Mouse (Mus musculus) brain, embryonic 14.5 days (tissue): ENCODE measurements around the gene Brms1.

ENCODE experiments used
- CTCF ChIP-seq: fragments of 200-500 bp; IDR thresholded peaks from 2 replicates; pipeline ENCODE4 v1.5.1; 2012; ENCODE audit warnings: inconsistent platforms, mild to moderate bottlenecking, moderate library complexity, borderline replicate concordance; ENCODE audit not compliant: insufficient read depth, insufficient read length; ENCODE audit errors: extremely low read depth
- POLR2A ChIP-seq: fragments of 200-500 bp; IDR thresholded peaks from 2 replicates; pipeline ENCODE4 v1.6.1; 2012; ENCODE audit warnings: mild to moderate bottlenecking, inconsistent platforms, borderline replicate concordance; ENCODE audit not compliant: poor library complexity, insufficient read depth, insufficient read length, severe bottlenecking; ENCODE audit errors: extremely low read depth

DNA sequence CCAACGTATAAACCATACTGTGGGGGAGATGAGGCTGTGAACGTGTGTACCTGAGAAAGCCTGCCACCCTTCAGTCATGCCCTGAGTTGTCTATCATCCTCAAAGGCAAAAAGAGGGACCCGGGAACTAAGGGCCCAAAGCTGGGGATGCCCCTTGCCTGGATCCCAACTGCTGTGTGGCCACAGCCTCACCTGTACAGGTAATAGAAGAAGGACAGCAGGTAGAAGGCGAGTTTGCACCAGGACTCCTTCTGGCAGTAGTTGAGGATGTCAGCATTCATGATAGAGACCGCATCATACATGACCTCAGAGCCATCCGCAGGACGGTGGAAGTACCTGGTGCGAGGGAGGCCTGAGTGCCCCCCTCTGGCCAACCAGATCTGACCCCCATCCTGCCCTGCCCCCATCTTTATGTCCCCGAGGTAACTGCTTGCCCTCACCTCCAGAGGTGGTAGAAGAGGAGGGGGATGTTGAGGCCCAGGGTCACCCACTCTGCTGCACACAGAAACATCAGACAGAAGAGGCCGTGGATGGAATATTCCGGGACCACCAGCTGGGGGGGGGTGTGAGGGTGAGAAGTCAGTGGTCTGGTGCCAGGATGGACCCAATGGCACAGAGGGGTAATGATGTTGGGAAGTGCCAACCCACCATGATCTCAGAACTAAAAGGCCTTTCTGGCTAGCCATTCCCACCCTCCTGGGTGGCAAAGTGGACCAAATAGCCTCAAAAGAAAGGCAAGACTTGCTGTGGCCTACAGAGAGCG lies 52.5 kb downstream of the Brms1 start:
- TF ChIP-seq POLR2A (no peak), CTCF (no peak)
